Mouse (Mus musculus) WW6 (cell line): Measurements from ENCODE around the gene Cdk17.

Experiments
- DNase-seq: peaks from one replicate; pipeline ENCODE4 v3.0.0-alpha.2; 2013; ENCODE audit warnings: low read depth, low spot score

Cdk17 gene

GRCm38 (mm10) chr10:93261132-93261980 is 100.7 kb downstream of the Cdk17 start:
- no peak for DNase-seq

GRCm38 (mm10) chr10:93261981-93262499 is 101.4 kb downstream of the Cdk17 start:
- no peak for DNase-seq

- DNase-seq = no peak
Measured at GRCm38 (mm10) chr10:93263431-93263830, 102.8 kb downstream of the Cdk17 start.

GRCm38 (mm10) chr10:93264001-93264400 is 103.3 kb downstream of the Cdk17 start:
- no peak for DNase-seq

GRCm38 (mm10) chr10:93265833-93266232 is 105.2 kb downstream of the Cdk17 start:
- DNase-seq = no peak

- DNase-seq = no peak
Measured at GRCm38 (mm10) chr10:93266521-93266920, 105.8 kb downstream of the Cdk17 start.

GRCm38 (mm10) chr10:93267509-93267908 is 106.8 kb downstream of the Cdk17 start:
- DNase-seq = no peak

GRCm38 (mm10) chr10:93268339-93268738 is 107.7 kb downstream of the Cdk17 start:
- DNase-seq = no peak

GRCm38 (mm10) chr10:93269744-93270143 is 109.1 kb downstream of the Cdk17 start:
- DNase-seq = no peak

- no peak for DNase-seq
Measured at GRCm38 (mm10) chr10:93270889-93271460, 110.3 kb downstream of the Cdk17 start.

- no peak for DNase-seq
Measured at GRCm38 (mm10) chr10:93271831-93272230, 111.2 kb downstream of the Cdk17 start.

- no peak for DNase-seq
Measured at GRCm38 (mm10) chr10:93272986-93273982, 112.6 kb downstream of the Cdk17 start.

GRCm38 (mm10) chr10:93274277-93274696 is 113.6 kb downstream of the Cdk17 start:
- no peak for DNase-seq

- no peak for DNase-seq
Measured at GRCm38 (mm10) chr10:93275212-93276136, 114.8 kb downstream of the Cdk17 start.

GRCm38 (mm10) chr10:93276349-93276763 is 115.7 kb downstream of the Cdk17 start:
- no peak for DNase-seq

- no peak for DNase-seq
Measured at GRCm38 (mm10) chr10:93276857-93277256, 116.2 kb downstream of the Cdk17 start.

GRCm38 (mm10) chr10:93278361-93278760 is 117.7 kb downstream of the Cdk17 start:
- no peak for DNase-seq

- no peak for DNase-seq
Measured at GRCm38 (mm10) chr10:93279062-93279461, 118.4 kb downstream of the Cdk17 start.

GRCm38 (mm10) chr10:93280586-93280985 is 119.9 kb downstream of the Cdk17 start:
- DNase-seq = no peak

- DNase-seq = no peak
Measured at GRCm38 (mm10) chr10:93281092-93281491, 120.4 kb downstream of the Cdk17 start.
